Mouse (Mus musculus) kidney, adult 2 months (tissue): ENCODE results near the gene Pde6h.

Experiments used
- CTCF ChIP-seq: fragments of 200-500 bp; conservative IDR thresholded peaks from 2 replicates; pipeline ENCODE4 v1.5.1; 2011; ENCODE audit warnings: low read depth, mild to moderate bottlenecking, control low read depth, low read length, moderate library complexity, mixed read lengths; ENCODE audit not compliant: insufficient read depth, insufficient read length
- POLR2A ChIP-seq: fragments of 200-500 bp; IDR thresholded peaks from one replicate; pipeline ENCODE4 v1.6.1; 2011; ENCODE audit warnings: low read depth, low read length, control low read depth

- TF ChIP-seq CTCF = no peak
- no peak for TF ChIP-seq POLR2A
These were observed 17.7 kb downstream of the Pde6h start, which contains the start of gene Arhgdib for GRCm38 (mm10) chr6:136941051-136942021.
